Mouse (Mus musculus): ENCODE measurements at regions not wholly inside any gene's neighbourhood (a gene's known extent, or its start where the extent isn't known, plus 50 kb on each side); places are given as distances from the start of the nearest gene placed in this dataset.
"Not testable (repeated sequence)": the region's sequence is repeated elsewhere in the genome, so short reads cannot be mapped to it uniquely, and the experiment has no call there.

GRCm38 (mm10) chr13:3406236-3407017 lies 131.4 kb upstream of the Gdi2 start:
- H3K27me3 ChIP-seq (replicated peaks; ENCODE audit: control insufficient read depth, insufficient read depth, low read length); H3K4me2 ChIP-seq (replicated peaks; ENCODE audit: low read depth); H3K4me1 ChIP-seq (replicated peaks; ENCODE audit: control insufficient read depth, insufficient read depth, low read length); H3K4me3 ChIP-seq (ENCODE audit: low read depth, low read length); H3K27ac ChIP-seq (ENCODE audit: low read depth, low read length); H3K9me3 ChIP-seq (ENCODE audit: control insufficient read depth); H3K9ac ChIP-seq (ENCODE audit: low read depth, low read length); H3K36me3 ChIP-seq (ENCODE audit: control insufficient read depth, insufficient read depth): not testable (repeated sequence)
- peak; percentile 86 for ATAC-seq
- TF ChIP-seq CTCF (IDR thresholded peaks at IDR 0.05; ENCODE audit: low read depth) = peak; percentile 86
- 45% methylated on average over 8 of the region's 8 CpGs for WGBS

GRCm38 (mm10) chr13:3410281-3410680 lies 127.6 kb upstream of the Gdi2 start:
- peak; percentile 65 for ATAC-seq
- H3K4me2 ChIP-seq (replicated peaks; ENCODE audit: low read depth); H3K27ac ChIP-seq (ENCODE audit: low read depth, low read length); H3K27me3 ChIP-seq (replicated peaks; ENCODE audit: control insufficient read depth, insufficient read depth, low read length); H3K4me3 ChIP-seq (ENCODE audit: low read depth, low read length); H3K4me1 ChIP-seq (replicated peaks; ENCODE audit: control insufficient read depth, insufficient read depth, low read length); H3K36me3 ChIP-seq (ENCODE audit: control insufficient read depth, insufficient read depth); H3K9me3 ChIP-seq (ENCODE audit: control insufficient read depth); H3K9ac ChIP-seq (ENCODE audit: low read depth, low read length): not testable (repeated sequence)
- 22% methylated on average over 3 of the region's 3 CpGs for WGBS

DNA sequence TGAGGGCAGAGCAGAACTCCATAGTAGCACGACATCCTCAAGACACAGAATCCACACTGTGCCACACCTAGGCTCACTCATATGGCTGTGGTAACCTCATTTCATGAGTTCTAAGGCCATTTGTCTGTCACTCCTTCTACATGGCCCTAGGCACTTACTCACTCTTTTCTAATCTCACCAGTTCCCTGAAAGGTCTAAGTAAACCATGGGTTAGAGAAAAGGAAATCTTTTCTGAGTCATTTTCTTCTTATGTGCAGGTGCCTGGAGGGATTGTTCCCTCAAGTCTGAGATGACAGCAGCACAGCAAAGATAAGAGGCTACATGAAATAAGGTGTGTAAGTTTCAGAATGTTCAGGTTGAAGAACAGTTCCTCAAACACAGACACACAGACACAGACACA lies 120.8 kb upstream of the Gdi2 start:
- Histone ChIP-seq H3K4me2 (replicated peaks; ENCODE audit: low read depth) (no peak overlapping the region), H3K4me3 (ENCODE audit: low read depth, low read length) (no peak overlapping the region), H3K27me3 (replicated peaks; ENCODE audit: control insufficient read depth, insufficient read depth, low read length) (no peaks in the 10 kb centered on the region), H3K9ac (ENCODE audit: low read depth, low read length) (no peak overlapping the region), H3K4me1 (replicated peaks; ENCODE audit: control insufficient read depth, insufficient read depth, low read length) (no peaks in the 10 kb centered on the region), H3K27ac (ENCODE audit: low read depth, low read length) (no peak overlapping the region), H3K36me3 (ENCODE audit: control insufficient read depth, insufficient read depth) (no peaks in the 10 kb centered on the region), H3K9me3 (ENCODE audit: control insufficient read depth) (0 out of 2 replicates have a peak, but pooled peaks cover 12% of the 10 kb centered on the region)
- 78% methylated on average over 1 of the region's 1 CpGs for WGBS
- no peak for TF ChIP-seq CTCF (IDR thresholded peaks at IDR 0.05; ENCODE audit: low read depth)
- ATAC-seq = no peak

DNA sequence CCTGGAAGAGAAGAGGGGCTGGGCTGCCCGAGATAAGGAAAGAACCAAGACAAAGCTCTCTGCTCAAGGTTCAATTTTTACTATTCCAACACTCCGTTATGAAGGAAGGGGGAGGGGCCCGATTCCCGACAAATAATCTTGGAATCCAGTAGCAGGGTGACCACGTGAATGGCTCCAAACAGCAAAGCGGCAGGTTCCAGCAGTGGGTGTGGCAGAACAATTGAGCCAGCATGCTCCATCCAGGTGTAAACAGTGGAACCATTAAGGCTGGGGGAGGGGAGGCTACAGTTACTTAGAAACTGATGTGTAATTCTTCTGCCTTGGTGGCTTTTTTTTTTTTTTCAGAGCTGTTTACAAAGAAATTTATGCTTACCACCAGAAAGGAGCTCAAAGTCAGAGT lies 82.5 kb upstream of the Gdi2 start:
- H3K36me3 ChIP-seq (ENCODE audit: control insufficient read depth, insufficient read depth); H3K4me3 ChIP-seq (ENCODE audit: low read depth, low read length); H3K27me3 ChIP-seq (replicated peaks; ENCODE audit: control insufficient read depth, insufficient read depth, low read length); H3K4me2 ChIP-seq (replicated peaks; ENCODE audit: low read depth); H3K27ac ChIP-seq (ENCODE audit: low read depth, low read length); H3K9me3 ChIP-seq (ENCODE audit: control insufficient read depth); ATAC-seq; H3K4me1 ChIP-seq (replicated peaks; ENCODE audit: control insufficient read depth, insufficient read depth, low read length); H3K9ac ChIP-seq (ENCODE audit: low read depth, low read length): not testable (repeated sequence)
- WGBS = 77% methylated on average over 6 of the region's 6 CpGs

- Histone ChIP-seq H3K4me3 (ENCODE audit: low read depth, low read length) (no peak overlapping the region), H3K4me1 (replicated peaks; ENCODE audit: control insufficient read depth, insufficient read depth, low read length) (no peaks in the 10 kb centered on the region), H3K9ac (ENCODE audit: low read depth, low read length) (no peak overlapping the region), H3K4me2 (replicated peaks; ENCODE audit: low read depth) (no peak overlapping the region), H3K36me3 (ENCODE audit: control insufficient read depth, insufficient read depth) (no peaks in the 10 kb centered on the region), H3K27me3 (replicated peaks; ENCODE audit: control insufficient read depth, insufficient read depth, low read length) (no peaks in the 10 kb centered on the region), H3K27ac (ENCODE audit: low read depth, low read length) (no peak overlapping the region), H3K9me3 (ENCODE audit: control insufficient read depth) (no peaks in the 10 kb centered on the region)
- ATAC-seq = no peak
- no peak for TF ChIP-seq CTCF (IDR thresholded peaks at IDR 0.05; ENCODE audit: low read depth)
These were observed 61.0 kb upstream of the Gdi2 start for GRCm38 (mm10) chr13:3476884-3477283.

GRCm38 (mm10) chr13:3477997-3478728 lies 59.7 kb upstream of the Gdi2 start:
- H3K36me3 ChIP-seq (ENCODE audit: control insufficient read depth, insufficient read depth) = no peaks in the 10 kb centered on the region
- no peaks in the 10 kb centered on the region for H3K27me3 ChIP-seq (replicated peaks; ENCODE audit: control insufficient read depth, insufficient read depth, low read length)
- TF ChIP-seq CTCF (IDR thresholded peaks at IDR 0.05; ENCODE audit: low read depth) = no peak
- peak overlapping the region; percentile 5; the same call in 1 of the 2 replicates for H3K9ac ChIP-seq (ENCODE audit: low read depth, low read length)
- H3K4me1 ChIP-seq (replicated peaks; ENCODE audit: control insufficient read depth, insufficient read depth, low read length) = no peaks in the 10 kb centered on the region
- ATAC-seq = peak; percentile 90
- H3K9me3 ChIP-seq (ENCODE audit: control insufficient read depth) = no peaks in the 10 kb centered on the region
- H3K4me2 ChIP-seq (replicated peaks; ENCODE audit: low read depth) = peak overlapping the region; percentile 94
- 1% methylated on average over 43 of the region's 45 CpGs for WGBS
- no peak overlapping the region for H3K27ac ChIP-seq (ENCODE audit: low read depth, low read length)
- peak overlapping the region; percentile 56 for H3K4me3 ChIP-seq (ENCODE audit: low read depth, low read length)
